Comparison of ENCODE assay signal across 8 mouse cellular contexts in the genomic region with DNA sequence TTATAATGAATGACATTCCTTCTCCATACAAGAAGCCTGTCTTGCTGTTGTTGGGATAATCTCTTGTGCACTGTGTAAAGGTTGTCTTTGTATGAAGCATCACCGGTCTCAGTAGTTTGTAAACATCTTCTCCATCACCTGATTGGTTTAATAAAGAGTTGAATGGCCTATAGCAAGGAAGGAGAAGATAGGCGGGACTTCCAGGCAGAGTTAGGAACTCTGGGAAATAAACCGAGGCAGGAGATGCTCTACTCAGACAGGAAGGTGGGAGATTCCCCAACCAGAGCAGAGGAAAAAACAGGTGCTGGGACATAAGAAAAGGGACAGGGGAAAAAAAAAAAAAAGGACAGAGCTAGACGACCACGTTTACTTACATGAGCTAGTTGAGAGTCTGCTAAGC. TPM values are rescaled to one million over a fixed set of nuclear protein-coding genes. Genes with fewer than 3 reads are reported as not detected.
DNase-seq lines count a peak whose midpoint lies in the region; ATAC-seq lines count a peak whose summit lies in the region.

No protein-coding gene starts in this region.

- 0 out of 2 replicates have a peak, but pooled peaks cover under 1% of the 10 kb centered on the region for H3K27me3 ChIP-seq in heart, embryonic 10.5 days (ENCODE audit: insufficient read depth, poor library complexity, severe bottlenecking)
- H3K27me3 ChIP-seq in hindbrain, embryonic 13.5 days = no peaks in the 10 kb centered on the region
- H3K27me3 ChIP-seq in midbrain, embryonic 15.5 days (replicated peaks) = no peaks in the 10 kb centered on the region

- H3K4me3 ChIP-seq in heart, embryonic 10.5 days = peak overlapping the region; percentile 29; the same call in 1 of the 2 replicates
- H3K4me3 ChIP-seq in hindbrain, embryonic 13.5 days = no peak overlapping the region
- no peak overlapping the region for H3K4me3 ChIP-seq in midbrain, embryonic 15.5 days

- H3K9ac ChIP-seq in hindbrain, embryonic 13.5 days = no peak overlapping the region
- H3K9ac ChIP-seq in midbrain, embryonic 15.5 days = no peak overlapping the region

- H3K9me3 ChIP-seq in heart, embryonic 10.5 days = no peaks in the 10 kb centered on the region
- no peaks in the 10 kb centered on the region for H3K9me3 ChIP-seq in hindbrain, embryonic 13.5 days
- H3K9me3 ChIP-seq in midbrain, embryonic 15.5 days = no peaks in the 10 kb centered on the region

- H3K4me1 ChIP-seq in heart, embryonic 10.5 days = no peaks in the 10 kb centered on the region
- H3K4me1 ChIP-seq in hindbrain, embryonic 13.5 days (replicated peaks) = 0 out of 2 replicates have a peak, but pooled peaks cover 4% of the 10 kb centered on the region
- H3K4me1 ChIP-seq in midbrain, embryonic 15.5 days = no peaks in the 10 kb centered on the region

- intact Hi-C loops in heart, postnatal 25 days (cut with DNase I) = no loop called here

- no peak for DNase-seq in heart, embryonic 10.5 days (ENCODE audit: low spot score)
- DNase-seq in heart, postnatal 25 days (ENCODE audit: low spot score) = no peak
- peak; percentile 22 for DNase-seq in ZHBTc4 (ENCODE audit: low read depth, low spot score)
- DNase-seq in cerebellum, adult 9-10 months = no peak
- DNase-seq in spleen, postnatal 4 days (ENCODE audit: low spot score in 2 of 2) = no peak
- DNase-seq in spleen, postnatal 36 days (ENCODE audit: low spot score in 2 of 2) = no peak

- no peak for ATAC-seq in hindbrain, embryonic 13.5 days (ENCODE audit: low FRiP score)
- ATAC-seq in midbrain, embryonic 15.5 days (replicated peaks) = no peak

- H3K4me2 ChIP-seq in hindbrain, embryonic 13.5 days = peak overlapping the region; percentile 39
- peak overlapping the region; percentile 27; the same call in 1 of the 2 replicates for H3K4me2 ChIP-seq in midbrain, embryonic 15.5 days

- no peak overlapping the region for H3K27ac ChIP-seq in heart, embryonic 10.5 days
- no peak overlapping the region for H3K27ac ChIP-seq in hindbrain, embryonic 13.5 days
- H3K27ac ChIP-seq in midbrain, embryonic 15.5 days = no peak overlapping the region

- WGBS in heart, embryonic 10.5 days = 32% methylated on average over 5 of the region's 5 CpGs
- 41% methylated on average over 5 of the region's 5 CpGs for WGBS in hindbrain, embryonic 13.5 days
- 43% methylated on average over 5 of the region's 5 CpGs for WGBS in midbrain, embryonic 15.5 days

- H3K36me3 ChIP-seq in heart, embryonic 10.5 days = no peaks in the 10 kb centered on the region
- H3K36me3 ChIP-seq in hindbrain, embryonic 13.5 days = no peaks in the 10 kb centered on the region
- H3K36me3 ChIP-seq in midbrain, embryonic 15.5 days (replicated peaks) = no peaks in the 10 kb centered on the region

RNA-seq across cellular contexts. Expression of a gene that starts 20.0 kb away (rescaled TPM):
- 14.6 TPM in 2 replicates for polyA plus RNA-seq in heart, embryonic 10.5 days (2016; fragmentation: Nextera tagmentation; extraction: Ambion mirVana)
- 10 to 100 TPM; 11.4 to 11.7 TPM for total RNA-seq in heart, postnatal 25 days (2021)
- polyA plus RNA-seq in hindbrain, embryonic 13.5 days (2015; fragmentation: Nextera tagmentation; extraction: Ambion mirVana) = 18.4 and 18.9 TPM in 2 replicates
- 15.1 and 17.2 TPM in 2 replicates for polyA plus RNA-seq in midbrain, embryonic 15.5 days (2015; fragmentation: Nextera tagmentation; extraction: Ambion mirVana)

RNA-seq across cellular contexts. Expression of a gene that starts 49.2 kb away (rescaled TPM):
- 7.1 and 10.9 TPM in 2 replicates for polyA plus RNA-seq in heart, embryonic 10.5 days (2016; fragmentation: Nextera tagmentation; extraction: Ambion mirVana)
- 10 to 100 TPM; 21.4 to 22.8 TPM for total RNA-seq in heart, postnatal 25 days (2021)
- 28.2 TPM in 2 replicates for polyA plus RNA-seq in hindbrain, embryonic 13.5 days (2015; fragmentation: Nextera tagmentation; extraction: Ambion mirVana)
- 31.1 and 31.2 TPM in 2 replicates for polyA plus RNA-seq in midbrain, embryonic 15.5 days (2015; fragmentation: Nextera tagmentation; extraction: Ambion mirVana)
